Mouse (Mus musculus): ENCODE results near the gene Rc3h1.

DNA sequence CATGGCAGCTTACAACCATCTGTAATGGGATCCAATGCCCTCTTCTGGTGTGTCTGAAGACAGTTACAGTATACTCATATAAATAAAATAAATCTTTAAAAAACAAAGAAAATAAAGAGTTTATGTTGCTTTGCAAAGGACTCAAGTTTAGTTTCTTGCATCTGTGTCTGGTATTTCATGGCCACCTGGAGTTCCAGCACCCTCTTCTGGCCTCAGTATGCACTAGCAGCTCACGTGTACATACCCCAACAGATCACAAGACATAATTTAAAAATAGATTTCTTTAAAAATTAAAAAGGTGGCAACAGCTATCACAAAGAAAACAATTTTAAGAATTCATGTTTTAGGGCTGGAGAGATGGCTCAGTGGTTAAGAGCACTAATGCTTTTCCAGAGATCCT lies 15.7 kb downstream of the Rc3h1 start:
- TF ChIP-seq CTCF (IDR thresholded peaks at IDR 0.05; ENCODE audit: low read depth, low read length) (peak; percentile 42; the same call in 1 of the 2 replicates), POLR2A (IDR thresholded peaks at IDR 0.05; ENCODE audit: extremely low read depth, insufficient read depth, low read length) (no peak)
